Mouse (Mus musculus) stomach, embryonic 14.5 days (tissue): ENCODE data around the gene Atxn1. TPM values are rescaled to one million over a fixed set of nuclear protein-coding genes. Genes with fewer than 3 reads are reported as not detected.

Experiments used
- ATAC-seq: fragments of 200-750 bp; cut with Nextera tagmentation; 2 replicates; pipeline ENCODE4 v1.8.0; 2017; ENCODE audit warnings: low read depth, moderate TSS enrichment; ENCODE audit not compliant: insufficient number of reproducible peaks, insufficient read depth, low FRiP score
- H3K27ac ChIP-seq: fragments of 300-500 bp; sonication (generic); 2 replicates; pipeline ENCODE4 v1.5.1; 2014; ENCODE audit warnings: mild to moderate bottlenecking, low read length, moderate library complexity, mixed read lengths
- H3K27me3 ChIP-seq: fragments of 300-500 bp; sonication (generic); 2 replicates; pipeline ENCODE4 v1.6.1; 2014; ENCODE audit warnings: low read length, control low read depth, mixed read lengths; ENCODE audit not compliant: control insufficient read depth, insufficient read depth
- H3K36me3 ChIP-seq: fragments of 300-500 bp; sonication (generic); 2 replicates; pipeline ENCODE4 v1.6.1; 2014; ENCODE audit warnings: mild to moderate bottlenecking, control low read depth, low read length, moderate library complexity, mixed read lengths; ENCODE audit not compliant: control insufficient read depth, insufficient read depth
- H3K4me1 ChIP-seq: fragments of 300-500 bp; sonication (generic); 2 replicates; pipeline ENCODE4 v1.6.1; 2014; ENCODE audit warnings: low read length, control low read depth, mixed read lengths; ENCODE audit not compliant: control insufficient read depth, insufficient read depth
- H3K4me2 ChIP-seq: fragments of 300-500 bp; sonication (generic); replicated peaks from 2 replicates; pipeline ENCODE4 v1.6.1; 2014; ENCODE audit warnings: low read depth, low read length, control low read depth
- H3K4me3 ChIP-seq: fragments of 300-500 bp; sonication (generic); 2 replicates; pipeline ENCODE4 v1.5.1; 2014; ENCODE audit warnings: low read depth, low read length, control low read depth
- H3K9ac ChIP-seq: fragments of 300-500 bp; sonication (generic); replicated peaks from 2 replicates; pipeline ENCODE4 v1.6.1; 2014; ENCODE audit warnings: low read depth, mild to moderate bottlenecking, control low read depth, low read length, moderate library complexity, mixed read lengths
- H3K9me3 ChIP-seq: fragments of 300-500 bp; sonication (generic); 2 replicates; pipeline ENCODE4 v1.6.1; 2016; ENCODE audit warnings: low read depth, low read length, control low read depth; ENCODE audit not compliant: control insufficient read depth
- WGBS: fragments of 180-500 bp; shearing (Covaris S2); extraction: QIAGEN DNeasy Blood & Tissue Kit; methylation state at CpG from one replicate; pipeline ENCODE4 v1.1.7; 2014; 5-methylcytosine and 5-hydroxymethylcytosine counted together
- polyA plus RNA-seq: library from polyadenylated mRNA; unstranded; fragments of >200 nt; fragmentation: Nextera tagmentation; extraction: Ambion mirVana; gene quantifications from 2 replicates; pipeline ENCODE4 v1.2.1, GENCODE M21; 2014

The Atxn1 gene
- polyA plus RNA-seq, 1 experiment from 2014 or later: 6.5 TPM

DNA sequence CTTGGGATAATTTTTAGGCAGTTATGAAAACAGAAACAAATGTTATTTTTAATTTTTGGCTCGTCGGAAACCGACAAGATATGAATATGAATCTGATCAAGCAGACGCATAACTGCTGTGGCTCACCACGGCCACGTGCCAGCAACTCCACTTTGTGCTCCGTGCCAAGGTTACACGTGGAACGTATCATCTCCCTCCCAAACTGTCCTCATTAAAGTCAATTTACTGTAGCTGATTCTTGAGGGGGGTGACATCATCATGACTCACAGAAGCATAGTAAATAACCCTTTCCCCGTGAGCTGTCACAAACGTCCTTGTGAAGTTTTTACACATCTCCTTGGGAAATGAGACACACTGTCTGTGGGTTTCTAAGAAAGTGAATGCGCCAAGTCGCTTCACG, 97.5 kb downstream of the Atxn1 start:
- no peaks in the 10 kb centered on the region for H3K9me3 ChIP-seq
- H3K36me3 ChIP-seq: no peaks in the 10 kb centered on the region
- no peak overlapping the region for H3K4me2 ChIP-seq
- no peak for ATAC-seq
- H3K9ac ChIP-seq: no peak overlapping the region
- peaks cover 3% of the 10 kb centered on the region; the same call in 1 of the 2 replicates for H3K4me1 ChIP-seq
- no peak overlapping the region for H3K27ac ChIP-seq
- 61% methylated on average over 14 of the region's 14 CpGs for WGBS
- no peak overlapping the region for H3K4me3 ChIP-seq
- no peaks in the 10 kb centered on the region for H3K27me3 ChIP-seq

DNA sequence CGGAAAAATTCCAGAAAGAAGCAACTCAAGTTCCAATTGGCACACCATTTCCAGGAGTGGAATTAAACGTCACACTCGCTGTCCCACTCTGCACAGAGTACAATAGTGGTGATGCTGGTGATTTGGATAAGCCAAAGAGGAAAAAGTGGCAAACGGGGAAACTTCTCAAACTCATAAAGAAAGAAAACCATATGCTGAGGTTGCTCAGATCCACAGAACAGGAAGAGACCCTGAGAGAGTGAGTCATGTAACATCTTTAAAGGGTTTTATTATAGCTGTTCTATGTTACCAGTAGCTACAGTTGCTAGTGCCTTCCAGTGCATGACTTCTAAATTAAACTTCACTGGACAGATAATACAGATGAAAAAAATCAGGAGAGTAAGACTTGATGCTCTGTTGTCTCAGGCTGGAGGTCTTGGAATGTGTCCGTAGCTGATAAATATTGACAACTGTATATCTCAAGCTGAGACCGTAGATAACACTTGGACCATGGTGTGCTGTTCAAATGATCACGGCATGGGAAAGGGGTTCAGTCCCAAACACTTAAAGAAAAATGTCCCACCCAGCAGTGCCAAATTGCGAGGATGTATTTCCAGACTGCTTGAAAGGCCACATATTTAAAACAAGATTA, 98.1 kb downstream of the Atxn1 start:
- Histone ChIP-seq H3K36me3 (no peaks in the 10 kb centered on the region), H3K4me1 (no peaks in the 10 kb centered on the region), H3K27me3 (no peaks in the 10 kb centered on the region), H3K9ac (no peak overlapping the region), H3K27ac (no peak overlapping the region), H3K4me3 (no peak overlapping the region), H3K4me2 (no peak overlapping the region), H3K9me3 (no peaks in the 10 kb centered on the region)
- WGBS: 72% methylated on average over 8 of the region's 8 CpGs
- ATAC-seq: no peak

DNA sequence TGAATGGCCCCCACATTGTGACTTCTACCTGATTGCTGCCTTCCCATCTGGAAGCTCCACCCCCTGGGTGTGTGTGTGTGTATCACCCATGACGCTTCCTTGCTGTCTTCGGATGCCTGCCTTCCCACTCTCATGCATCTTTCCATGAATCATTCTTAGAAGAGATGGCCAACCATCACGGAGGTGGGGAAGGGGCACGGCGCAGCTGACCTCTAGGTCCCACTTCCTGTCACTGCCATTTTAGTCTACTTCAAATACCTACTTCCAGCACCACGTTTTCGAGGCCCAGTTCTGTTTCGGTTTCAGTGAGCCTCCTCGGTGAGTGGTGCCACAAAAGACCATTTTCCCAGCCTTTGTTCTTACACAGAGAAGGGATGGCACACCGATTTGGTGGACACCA, 99.2 kb downstream of the Atxn1 start:
- Histone ChIP-seq H3K27me3 (no peaks in the 10 kb centered on the region), H3K4me3 (no peak overlapping the region), H3K4me2 (no peak overlapping the region), H3K27ac (no peak overlapping the region), H3K36me3 (no peaks in the 10 kb centered on the region), H3K4me1 (no peaks in the 10 kb centered on the region), H3K9ac (no peak overlapping the region), H3K9me3 (no peaks in the 10 kb centered on the region)
- ATAC-seq: no peak
- 91% methylated on average over 10 of the region's 10 CpGs for WGBS

DNA sequence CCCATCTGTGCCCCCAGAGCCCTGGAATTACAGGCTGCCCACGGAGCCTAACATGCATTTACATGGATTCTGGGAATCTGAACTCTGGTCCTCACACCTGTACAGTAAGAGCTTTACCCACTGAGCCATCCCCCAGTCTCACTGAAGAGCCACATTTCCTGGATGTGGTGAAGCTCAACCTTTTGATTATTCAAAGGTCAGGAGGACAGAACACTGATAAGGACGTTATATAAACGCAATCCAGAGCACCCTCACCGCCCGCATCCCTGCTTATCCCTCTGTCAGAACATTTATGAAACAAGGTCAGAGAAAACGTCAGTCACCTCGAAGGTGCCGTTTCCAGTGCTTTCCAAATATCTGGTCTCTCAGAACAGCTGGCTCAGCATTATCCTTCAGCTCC, 101.0 kb downstream of the Atxn1 start:
- Histone ChIP-seq H3K9me3 (no peaks in the 10 kb centered on the region), H3K27ac (no peak overlapping the region), H3K4me1 (no peaks in the 10 kb centered on the region), H3K36me3 (no peaks in the 10 kb centered on the region), H3K27me3 (no peaks in the 10 kb centered on the region), H3K4me2 (no peak overlapping the region), H3K4me3 (no peak overlapping the region), H3K9ac (no peak overlapping the region)
- ATAC-seq: no peak
- WGBS: 67% methylated on average over 8 of the region's 8 CpGs

DNA sequence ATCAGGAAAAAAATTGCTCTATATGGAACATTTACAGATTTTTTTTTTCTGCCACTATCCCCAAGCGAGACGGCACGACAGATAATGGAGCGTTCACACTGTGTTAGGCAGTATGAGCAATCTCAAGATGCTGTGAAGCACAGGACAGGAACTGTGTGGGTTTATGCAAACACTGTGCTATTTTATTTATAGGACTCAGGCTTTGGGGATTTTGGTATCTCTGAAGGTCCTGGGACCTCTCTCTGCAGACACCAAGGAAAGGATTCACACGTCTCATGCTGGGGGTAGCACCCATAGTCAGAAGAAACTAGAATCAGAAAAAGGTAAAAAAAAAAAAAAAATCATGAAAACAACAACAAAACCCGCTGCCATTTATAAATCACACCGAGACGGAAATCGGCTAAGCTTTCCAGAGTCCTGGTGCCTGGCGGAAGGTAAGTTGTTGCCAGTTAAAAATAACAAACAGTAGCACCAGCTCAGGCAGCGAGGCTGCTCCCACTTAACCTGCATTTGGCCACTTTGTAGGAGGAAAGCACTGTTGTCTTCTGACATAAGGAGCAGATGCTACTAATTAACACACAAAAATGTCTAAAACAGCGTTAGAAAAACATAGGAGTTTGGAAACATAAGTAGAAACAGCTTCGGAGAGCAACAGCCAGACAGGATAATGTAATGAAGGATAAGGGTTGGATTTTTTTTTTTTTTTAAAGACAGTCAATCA, 102.8 kb downstream of the Atxn1 start:
- Histone ChIP-seq H3K9me3 (no peaks in the 10 kb centered on the region), H3K27ac (no peak overlapping the region), H3K27me3 (no peaks in the 10 kb centered on the region), H3K9ac (no peak overlapping the region), H3K4me1 (no peaks in the 10 kb centered on the region), H3K36me3 (no peaks in the 10 kb centered on the region), H3K4me3 (no peak overlapping the region), H3K4me2 (no peak overlapping the region)
- no peak for ATAC-seq
- 52% methylated on average over 13 of the region's 13 CpGs for WGBS

DNA sequence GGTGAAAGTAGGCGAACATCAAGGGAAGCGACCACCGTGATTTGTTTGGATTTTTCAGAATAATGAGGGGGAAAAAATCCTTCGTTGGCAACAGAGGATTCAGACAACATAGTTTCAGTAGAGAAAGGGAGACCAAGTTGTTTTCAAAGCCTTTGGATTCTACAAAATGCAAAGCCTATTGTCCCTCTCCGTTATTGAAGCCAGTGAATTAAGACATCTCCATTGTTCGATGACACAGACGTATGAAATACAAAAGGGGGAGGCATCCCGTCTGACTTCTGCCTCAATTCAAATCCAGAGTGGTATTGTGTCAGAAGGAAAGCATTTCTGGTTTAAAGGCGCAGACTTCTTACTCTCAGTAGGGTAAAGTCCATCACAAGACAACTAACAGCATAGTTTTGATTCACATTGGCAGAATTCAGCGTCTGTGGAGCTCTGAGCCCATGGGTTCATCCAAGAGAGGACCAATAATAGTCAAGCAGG, 103.7 kb downstream of the Atxn1 start:
- Histone ChIP-seq H3K4me1 (no peaks in the 10 kb centered on the region), H3K4me2 (no peak overlapping the region), H3K27me3 (no peaks in the 10 kb centered on the region), H3K9ac (no peak overlapping the region), H3K27ac (no peak overlapping the region), H3K9me3 (no peaks in the 10 kb centered on the region), H3K4me3 (no peak overlapping the region), H3K36me3 (no peaks in the 10 kb centered on the region)
- 59% methylated on average over 10 of the region's 10 CpGs for WGBS
- ATAC-seq: no peak

DNA sequence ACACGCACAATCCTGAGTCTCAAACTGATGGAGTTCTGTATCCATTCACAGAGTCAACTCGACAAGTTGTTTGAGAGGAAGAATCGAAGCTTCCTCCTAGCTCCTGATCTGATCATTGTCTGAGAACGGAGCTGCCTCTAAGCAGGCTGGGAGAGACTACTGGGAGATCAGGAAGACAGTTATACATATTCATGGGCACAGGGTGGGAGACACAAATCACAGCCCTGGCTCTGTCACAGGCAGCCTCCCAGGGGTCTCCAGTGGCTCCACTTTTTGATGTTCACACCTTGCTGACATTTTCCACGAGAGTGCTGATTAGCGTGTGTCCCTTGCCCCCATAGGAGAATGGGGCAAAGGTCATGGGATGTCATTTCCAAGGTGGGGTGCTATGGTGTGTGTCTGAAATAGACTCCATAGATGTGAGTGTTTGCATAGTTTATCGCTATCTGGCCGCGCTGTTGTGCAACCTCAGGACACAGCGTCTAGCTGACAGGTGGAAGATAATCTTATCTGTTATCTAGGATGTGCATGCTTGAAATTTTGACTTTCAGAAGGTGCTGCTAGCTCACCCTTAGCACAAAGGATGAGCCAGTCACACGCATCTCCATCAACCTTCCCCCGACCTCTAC, 105.6 kb downstream of the Atxn1 start:
- no peaks in the 10 kb centered on the region for H3K36me3 ChIP-seq
- H3K9ac ChIP-seq: no peak overlapping the region
- H3K4me3 ChIP-seq: no peak overlapping the region
- H3K9me3 ChIP-seq: no peaks in the 10 kb centered on the region
- 64% methylated on average over 12 of the region's 12 CpGs for WGBS
- H3K4me1 ChIP-seq: no peaks in the 10 kb centered on the region
- no peak overlapping the region for H3K4me2 ChIP-seq
- no peak for ATAC-seq
- H3K27me3 ChIP-seq: no peaks in the 10 kb centered on the region
- H3K27ac ChIP-seq: no peak overlapping the region

DNA sequence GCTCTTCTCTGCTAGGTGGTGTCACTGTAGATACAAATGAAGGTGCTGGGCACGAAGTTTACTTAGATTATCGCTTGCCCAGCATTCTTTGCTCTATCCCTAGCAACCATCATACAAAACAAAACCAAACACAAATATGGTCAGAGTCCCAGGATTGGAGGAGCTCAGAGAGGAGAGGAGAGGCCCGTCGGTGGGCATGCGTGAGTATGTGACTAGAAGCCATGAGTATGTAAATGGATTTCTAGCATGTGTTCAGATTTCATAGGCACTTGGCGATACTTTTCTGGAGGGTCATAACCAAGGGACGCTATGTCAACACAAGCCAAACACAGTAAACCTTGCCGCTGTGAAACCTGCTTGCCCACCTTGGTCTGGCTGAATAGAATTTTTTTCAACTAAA, 107.4 kb downstream of the Atxn1 start:
- H3K27me3 ChIP-seq: no peaks in the 10 kb centered on the region
- no peak overlapping the region for H3K4me2 ChIP-seq
- WGBS: 67% methylated on average over 8 of the region's 8 CpGs
- no peak overlapping the region for H3K27ac ChIP-seq
- no peak overlapping the region for H3K4me3 ChIP-seq
- H3K9ac ChIP-seq: no peak overlapping the region
- no peaks in the 10 kb centered on the region for H3K4me1 ChIP-seq
- H3K36me3 ChIP-seq: no peaks in the 10 kb centered on the region
- ATAC-seq: no peak
- H3K9me3 ChIP-seq: no peaks in the 10 kb centered on the region
